16 mouse cellular contexts compared by ENCODE assay signal in genomic region chr11:86875738-86876137, GRCm38 (mm10).
A peak's percentile ranks its signal among the peaks of the same experiment; 100 is the strongest.
DNase-seq lines count a peak whose midpoint lies in the region; ATAC-seq and TF ChIP-seq lines count a peak whose summit lies in the region.
"Had no signal": no experiment of that assay in that cellular context is flagged by ENCODE, and none has a peak within 500 bp of the region (broad histone marks: within the 10 kb centered on the region; RNA-seq: fewer than 3 reads in every experiment).

No protein-coding gene starts in this region.

- no peak overlapping the region for H3K4me2 ChIP-seq in intestine, postnatal 0 days (replicated peaks; ENCODE audit: low read depth)
- no peak overlapping the region for H3K4me2 ChIP-seq in intestine, embryonic 15.5 days (replicated peaks)
- H3K4me2 ChIP-seq in lung, postnatal 0 days (replicated peaks; ENCODE audit: low read depth, low read length), result no peak overlapping the region
- H3K4me2 ChIP-seq: forebrain, embryonic 13.5 days; heart, embryonic 13.5 days had no signal

- WGBS in intestine, postnatal 0 days, result 88% methylated on average over 1 of the region's 1 CpGs
- 96% methylated on average over 1 of the region's 1 CpGs for WGBS in intestine, embryonic 15.5 days
- WGBS in lung, postnatal 0 days, result 83% methylated on average over 1 of the region's 1 CpGs

- no peaks in the 10 kb centered on the region for H3K4me1 ChIP-seq in intestine, postnatal 0 days (replicated peaks; ENCODE audit: control insufficient read depth, insufficient read depth, low read length)
- H3K4me1 ChIP-seq in intestine, embryonic 15.5 days (replicated peaks), result 0 out of 2 replicates have a peak, but pooled peaks cover 3% of the 10 kb centered on the region
- no peaks in the 10 kb centered on the region for H3K4me1 ChIP-seq in lung, postnatal 0 days (ENCODE audit: insufficient read depth, low read depth, low read length)
- H3K4me1 ChIP-seq in MEL (ENCODE audit: control insufficient read depth in 1 of 2, insufficient read depth in 2 of 2, low read length in 2 of 2), result peaks cover 20 to 30% of the 10 kb centered on the region in 2 experiments

- no peak overlapping the region for H3K9ac ChIP-seq in intestine, postnatal 0 days (ENCODE audit: low read depth, low read length)
- no peak overlapping the region for H3K9ac ChIP-seq in intestine, embryonic 15.5 days
- no peak overlapping the region for H3K9ac ChIP-seq in lung, postnatal 0 days (replicated peaks; ENCODE audit: low read depth)
- H3K9ac ChIP-seq in MEL (ENCODE audit: control insufficient read depth, low read depth, low read length, poor library complexity, severe bottlenecking), result no peak overlapping the region
- H3K9ac ChIP-seq: forebrain, embryonic 13.5 days had no signal

- DNase-seq in lung, postnatal 0 days (ENCODE audit: low spot score), result no peak
- no peak for DNase-seq in lung, postnatal 36 days
- peak; percentile 44 for DNase-seq in MEL (ENCODE audit: low read depth, low spot score)
- no peak for DNase-seq in cerebellum, adult 8-10 months
- DNase-seq in right cerebral cortex, postnatal 36 days (ENCODE audit: low spot score in 2 of 2), result no peak
- DNase-seq: cerebellum, postnatal 25 days; lung, adult 2 months; midbrain, embryonic 14.5 days; right cerebral cortex, postnatal 4 days; thymus, adult 18-20 months had no signal

- H3K27ac ChIP-seq in intestine, postnatal 0 days (ENCODE audit: low read depth, low read length), result no peak overlapping the region
- H3K27ac ChIP-seq in intestine, embryonic 15.5 days, result no peak overlapping the region
- H3K27ac ChIP-seq in lung, postnatal 0 days (ENCODE audit: low read length), result no peak overlapping the region
- no peak overlapping the region for H3K27ac ChIP-seq in MEL (ENCODE audit: control insufficient read depth, low read depth, low read length)
- H3K27ac ChIP-seq: forebrain, embryonic 13.5 days; heart, embryonic 13.5 days; left cerebral cortex, adult 2 months had no signal

- no peak for TF ChIP-seq EP300 in lung, postnatal 0 days (IDR thresholded peaks at IDR 0.05)
- TF ChIP-seq EP300 in MEL (IDR thresholded peaks at IDR 0.05; ENCODE audit: low read depth in 1 of 2, low read length in 2 of 2), result no peak

- no peaks in the 10 kb centered on the region for H3K36me3 ChIP-seq in intestine, postnatal 0 days (ENCODE audit: control insufficient read depth, insufficient read depth)
- no peaks in the 10 kb centered on the region for H3K36me3 ChIP-seq in intestine, embryonic 15.5 days
- H3K36me3 ChIP-seq in lung, postnatal 0 days (ENCODE audit: insufficient read depth, low read length), result no peaks in the 10 kb centered on the region
- H3K36me3 ChIP-seq in MEL (ENCODE audit: control insufficient read depth in 1 of 2, insufficient read depth in 2 of 2, low read length in 2 of 2), result peaks cover 0 to 26% of the 10 kb centered on the region in 2 experiments; a peak in 2 of 4 replicates
- H3K36me3 ChIP-seq: heart, embryonic 13.5 days had no signal

- no peaks in the 10 kb centered on the region for H3K27me3 ChIP-seq in intestine, postnatal 0 days (replicated peaks; ENCODE audit: control insufficient read depth, insufficient read depth, low read length)
- no peaks in the 10 kb centered on the region for H3K27me3 ChIP-seq in intestine, embryonic 15.5 days (replicated peaks)
- H3K27me3 ChIP-seq in lung, postnatal 0 days (replicated peaks; ENCODE audit: insufficient read depth, low read length), result no peaks in the 10 kb centered on the region
- no peaks in the 10 kb centered on the region; a peak in 1 of 4 replicates for H3K27me3 ChIP-seq in MEL (ENCODE audit: control insufficient read depth in 1 of 2, insufficient read depth in 2 of 2, low read length in 2 of 2)
- H3K27me3 ChIP-seq: forebrain, embryonic 13.5 days; heart, embryonic 13.5 days had no signal

- no peaks in the 10 kb centered on the region for H3K9me3 ChIP-seq in intestine, postnatal 0 days (ENCODE audit: control insufficient read depth)
- H3K9me3 ChIP-seq in intestine, embryonic 15.5 days, result no peaks in the 10 kb centered on the region
- no peaks in the 10 kb centered on the region for H3K9me3 ChIP-seq in lung, postnatal 0 days (ENCODE audit: low read length)
- no peaks in the 10 kb centered on the region for H3K9me3 ChIP-seq in MEL (replicated peaks; ENCODE audit: insufficient read depth, low read length)

- H3K4me3 ChIP-seq in intestine, postnatal 0 days (ENCODE audit: low read depth, low read length), result no peak overlapping the region
- H3K4me3 ChIP-seq in intestine, embryonic 15.5 days (replicated peaks), result no peak overlapping the region
- H3K4me3 ChIP-seq in lung, postnatal 0 days (ENCODE audit: low read depth, low read length), result no peak overlapping the region
- no peak overlapping the region for H3K4me3 ChIP-seq in MEL (ENCODE audit: control insufficient read depth in 1 of 2, insufficient read depth in 1 of 2, low read depth in 2 of 2, low read length in 2 of 2)
- H3K4me3 ChIP-seq: forebrain, embryonic 13.5 days; heart, embryonic 13.5 days; left cerebral cortex, adult 2 months had no signal

- peak; percentile 39 for TF ChIP-seq RAD21 in MEL (IDR thresholded peaks at IDR 0.05; ENCODE audit: low read depth, low read length)

- no peak for TF ChIP-seq POLR2A in MEL (IDR thresholded peaks at IDR 0.05; ENCODE audit: control insufficient read depth in 1 of 2, insufficient read depth in 1 of 2, low read depth in 1 of 2, low read length in 2 of 2, poor library complexity in 1 of 2)

- TF ChIP-seq CTCF in intestine, postnatal 0 days (IDR thresholded peaks at IDR 0.05; ENCODE audit: low read depth), result peak; percentile 47
- TF ChIP-seq CTCF in lung, postnatal 0 days (IDR thresholded peaks at IDR 0.05), result peak; percentile 37
- peak; percentile 53 to 62 (median 56) for TF ChIP-seq CTCF in MEL (IDR thresholded peaks at IDR 0.05 in 2 of 3, conservative IDR thresholded peaks at IDR 0.05 in 1 of 3; ENCODE audit: control insufficient read depth in 1 of 3, insufficient read depth in 1 of 3, low read depth in 2 of 3, low read length in 3 of 3, poor library complexity in 1 of 3, severe bottlenecking in 1 of 3)

- no peaks in the 10 kb centered on the region for H3K79me2 ChIP-seq in MEL (ENCODE audit: control insufficient read depth, insufficient read depth, low read length, poor library complexity)

- no peak for ATAC-seq in intestine, postnatal 0 days
- no peak for ATAC-seq in intestine, embryonic 15.5 days
- ATAC-seq in lung, postnatal 0 days, result no peak
- ATAC-seq: forebrain, embryonic 13.5 days; inflammation-experienced regulatory T-cells, adult 6 months had no signal

TF ChIP-seq in MEL, 35 proteins besides CTCF, POLR2A, EP300 and RAD21:
- TF ChIP-seq ELF1 (IDR thresholded peaks at IDR 0.05; ENCODE audit: low read depth, low read length), result no peak
- peak; percentile 79 for TF ChIP-seq ZNF384 (IDR thresholded peaks at IDR 0.05; ENCODE audit: low read depth, low read length)
- peak; percentile 47 for TF ChIP-seq SMC3 (IDR thresholded peaks at IDR 0.05; ENCODE audit: low read depth, low read length)
- TF ChIP-seq ZC3H11A (IDR thresholded peaks at IDR 0.05; ENCODE audit: low read depth, low read length), result peak; percentile 25; the same call in 1 of the 2 replicates
